Mouse (Mus musculus): ENCODE measurements at regions not wholly inside any gene's neighbourhood (a gene's known extent, or its start where the extent isn't known, plus 50 kb on each side); places are given as distances from the start of the nearest gene placed in this dataset.
A peak's percentile ranks its signal among the peaks of the same experiment; 100 is the strongest.

- H3K4me2 ChIP-seq (replicated peaks) = 0 out of 2 replicates have a peak overlapping the region, but pooled peaks have one; percentile 6
- H3K9me3 ChIP-seq (replicated peaks) = no peaks in the 10 kb centered on the region
- H3K4me1 ChIP-seq = no peaks in the 10 kb centered on the region
- no peaks in the 10 kb centered on the region for H3K36me3 ChIP-seq
- no peak overlapping the region for H3K9ac ChIP-seq
- no peak overlapping the region for H3K4me3 ChIP-seq (replicated peaks)
- ATAC-seq (ENCODE audit: insufficient number of reproducible peaks, low FRiP score, low TSS enrichment, low read depth) = no peak
- WGBS = 2% methylated on average over 30 of the region's 30 CpGs
- no peak overlapping the region for H3K27ac ChIP-seq (replicated peaks)
- peaks cover 23% of the 10 kb centered on the region for H3K27me3 ChIP-seq
These were observed 118.5 kb upstream of the Sox14 start for GRCm38 (mm10) chr9:99994285-99995144.

- WGBS = 6% methylated on average over 1 of the region's 1 CpGs
- Histone ChIP-seq H3K9me3 (replicated peaks) (no peaks in the 10 kb centered on the region), H3K9ac (no peak overlapping the region), H3K4me1 (no peaks in the 10 kb centered on the region), H3K27ac (replicated peaks) (no peak overlapping the region), H3K27me3 (no peaks in the 10 kb centered on the region), H3K36me3 (no peaks in the 10 kb centered on the region), H3K4me2 (replicated peaks) (no peak overlapping the region), H3K4me3 (replicated peaks) (no peak overlapping the region)
- ATAC-seq (ENCODE audit: insufficient number of reproducible peaks, low FRiP score, low TSS enrichment, low read depth) = no peak
These were observed 111.4 kb upstream of the Sox14 start for GRCm38 (mm10) chr9:99987376-99987775.

GRCm38 (mm10) chr9:99980734-99981133 lies 104.8 kb upstream of the Sox14 start:
- 59% methylated on average over 1 of the region's 1 CpGs for WGBS
- Histone ChIP-seq H3K4me2 (replicated peaks) (no peak overlapping the region), H3K9ac (no peak overlapping the region), H3K9me3 (replicated peaks) (no peaks in the 10 kb centered on the region), H3K27me3 (no peaks in the 10 kb centered on the region), H3K4me1 (no peaks in the 10 kb centered on the region), H3K4me3 (replicated peaks) (no peak overlapping the region), H3K27ac (replicated peaks) (no peak overlapping the region), H3K36me3 (no peaks in the 10 kb centered on the region)
- ATAC-seq (ENCODE audit: insufficient number of reproducible peaks, low FRiP score, low TSS enrichment, low read depth) = no peak

- H3K4me3 ChIP-seq (replicated peaks) = no peak overlapping the region
- no peaks in the 10 kb centered on the region for H3K27me3 ChIP-seq
- no peak overlapping the region for H3K27ac ChIP-seq (replicated peaks)
- H3K36me3 ChIP-seq = no peaks in the 10 kb centered on the region
- H3K9ac ChIP-seq = no peak overlapping the region
- H3K9me3 ChIP-seq (replicated peaks) = no peaks in the 10 kb centered on the region
- H3K4me2 ChIP-seq (replicated peaks) = no peak overlapping the region
- ATAC-seq (ENCODE audit: insufficient number of reproducible peaks, low FRiP score, low TSS enrichment, low read depth) = no peak
- no peaks in the 10 kb centered on the region for H3K4me1 ChIP-seq
These were observed 85.6 kb upstream of the Sox14 start for GRCm38 (mm10) chr9:99961561-99961960.

GRCm38 (mm10) chr9:99954720-99955119 lies 78.8 kb upstream of the Sox14 start:
- Histone ChIP-seq H3K4me2 (replicated peaks) (no peak overlapping the region), H3K27me3 (no peaks in the 10 kb centered on the region), H3K4me1 (no peaks in the 10 kb centered on the region), H3K9me3 (replicated peaks) (no peaks in the 10 kb centered on the region), H3K4me3 (replicated peaks) (no peak overlapping the region), H3K36me3 (no peaks in the 10 kb centered on the region), H3K9ac (no peak overlapping the region), H3K27ac (replicated peaks) (no peak overlapping the region)
- WGBS = 51% methylated on average over 10 of the region's 10 CpGs
- no peak for ATAC-seq (ENCODE audit: insufficient number of reproducible peaks, low FRiP score, low TSS enrichment, low read depth)

GRCm38 (mm10) chr9:99954038-99954618 lies 78.2 kb upstream of the Sox14 start:
- no peak overlapping the region for H3K27ac ChIP-seq (replicated peaks)
- no peak overlapping the region for H3K4me3 ChIP-seq (replicated peaks)
- H3K36me3 ChIP-seq = no peaks in the 10 kb centered on the region
- H3K27me3 ChIP-seq = no peaks in the 10 kb centered on the region
- no peaks in the 10 kb centered on the region for H3K4me1 ChIP-seq
- no peak overlapping the region for H3K4me2 ChIP-seq (replicated peaks)
- no peak for ATAC-seq (ENCODE audit: insufficient number of reproducible peaks, low FRiP score, low TSS enrichment, low read depth)
- WGBS = 77% methylated on average over 6 of the region's 6 CpGs
- no peaks in the 10 kb centered on the region for H3K9me3 ChIP-seq (replicated peaks)
- H3K9ac ChIP-seq = no peak overlapping the region
